Mouse (Mus musculus): ENCODE measurements at regions not wholly inside any gene's neighbourhood (a gene's known extent, or its start where the extent isn't known, plus 50 kb on each side); places are given as distances from the start of the nearest gene placed in this dataset.

DNA sequence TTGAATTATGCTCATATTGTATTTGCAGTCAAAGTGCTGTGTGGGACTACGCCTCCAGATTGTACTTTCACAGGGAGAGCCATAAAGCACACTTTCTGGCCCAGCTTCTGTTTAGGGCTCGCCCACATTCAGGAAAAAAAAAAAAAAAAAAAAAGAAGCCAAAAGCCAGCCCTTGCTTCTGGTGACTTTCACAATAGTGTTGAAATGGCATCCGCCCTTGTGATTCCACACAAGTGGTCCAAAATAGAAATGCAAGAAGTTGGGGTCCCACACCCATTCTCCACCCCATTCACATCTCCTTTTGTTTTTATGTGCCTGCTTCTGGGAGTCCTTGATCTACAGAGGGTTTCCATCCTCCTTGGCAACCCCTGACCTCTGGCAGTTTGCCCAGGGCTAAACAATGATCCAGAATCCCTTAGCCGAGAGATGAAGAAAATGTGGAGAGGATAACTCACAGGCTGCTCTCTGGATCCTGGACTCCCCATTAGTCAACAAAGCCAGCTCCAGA is 144.3 kb upstream of the Lyplal1 start:
- TF ChIP-seq EP300 (optimal IDR thresholded peaks at IDR 0.05) (no peak), CTCF (IDR thresholded peaks at IDR 0.05; ENCODE audit: low read depth) (no peak)
